Mouse (Mus musculus) thymus, adult 2 months (tissue): ENCODE measurements at regions not wholly inside any gene's neighbourhood (a gene's known extent, or its start where the extent isn't known, plus 50 kb on each side); places are given as distances from the start of the nearest gene placed in this dataset.

Experiments used
- CTCF ChIP-seq: fragments of 200-500 bp; IDR thresholded peaks from 2 replicates; pipeline ENCODE4 v1.5.1; 2012; ENCODE audit warnings: mild to moderate bottlenecking, control low read depth, low read length, moderate library complexity, borderline replicate concordance; ENCODE audit not compliant: control insufficient read depth, poor library complexity, insufficient read depth; ENCODE audit errors: extremely low read depth
- POLR2A ChIP-seq: fragments of 200-500 bp; IDR thresholded peaks from 2 replicates; pipeline ENCODE4 v1.6.1; 2012; ENCODE audit warnings: mild to moderate bottlenecking, low read length, control low read depth, moderate library complexity; ENCODE audit not compliant: control insufficient read depth, poor library complexity, insufficient read depth; ENCODE audit errors: extremely low read depth

GRCm38 (mm10) chr1:43247609-43248008, 50.8 kb upstream of the Fhl2 start:
- TF ChIP-seq POLR2A: no peak
- TF ChIP-seq CTCF: no peak
